Mouse (Mus musculus) hindbrain, embryonic 13.5 days (tissue): Measurements from ENCODE around the gene C5ar2. TPM values are rescaled to one million over a fixed set of nuclear protein-coding genes. Genes with fewer than 3 reads are reported as not detected.
"Not testable (repeated sequence)": the region's sequence is repeated elsewhere in the genome, so short reads cannot be mapped to it uniquely, and the experiment has no call there.

ENCODE experiments used
- ATAC-seq: fragments of 200-750 bp; cut with Nextera tagmentation; 2 replicates; pipeline ENCODE4 v1.8.0; 2017; ENCODE audit warnings: moderate TSS enrichment; ENCODE audit not compliant: low FRiP score
- H3K27ac ChIP-seq: fragments of 300-500 bp; sonication (generic); 2 replicates; pipeline ENCODE4 v1.5.1; 2015; ENCODE audit warnings: inconsistent platforms, mild to moderate bottlenecking, moderate library complexity
- H3K27me3 ChIP-seq: fragments of 300-500 bp; sonication (generic); 2 replicates; pipeline ENCODE4 v1.6.1; 2015; ENCODE audit warnings: mild to moderate bottlenecking, inconsistent platforms
- H3K36me3 ChIP-seq: fragments of 300-500 bp; sonication (generic); 2 replicates; pipeline ENCODE4 v1.6.1; 2015; ENCODE audit warnings: mild to moderate bottlenecking, inconsistent platforms
- H3K4me1 ChIP-seq: fragments of 300-500 bp; sonication (generic); replicated peaks from 2 replicates; pipeline ENCODE4 v1.6.1; 2015; ENCODE audit warnings: inconsistent platforms
- H3K4me2 ChIP-seq: fragments of 300-500 bp; sonication (generic); 2 replicates; pipeline ENCODE4 v1.6.1; 2015; ENCODE audit warnings: inconsistent platforms, mild to moderate bottlenecking, moderate library complexity
- H3K4me3 ChIP-seq: fragments of 300-500 bp; sonication (generic); 2 replicates; pipeline ENCODE4 v1.5.1; 2015; ENCODE audit warnings: mild to moderate bottlenecking, inconsistent platforms
- H3K9ac ChIP-seq: fragments of 300-500 bp; sonication (generic); 2 replicates; pipeline ENCODE4 v1.6.1; 2015; ENCODE audit warnings: mild to moderate bottlenecking, inconsistent platforms
- H3K9me3 ChIP-seq: fragments of 300-500 bp; sonication (generic); 2 replicates; pipeline ENCODE4 v1.6.1; 2016; ENCODE audit warnings: inconsistent platforms
- WGBS: fragments of 180-500 bp; shearing (Covaris S2); methylation state at CpG from one replicate; pipeline ENCODE4 v1.1.7; 2015; 5-methylcytosine and 5-hydroxymethylcytosine counted together
- polyA plus RNA-seq: library from polyadenylated mRNA; unstranded; fragments of >200 nt; fragmentation: Nextera tagmentation; extraction: Ambion mirVana; gene quantifications from 2 replicates; pipeline ENCODE4 v1.2.1, GENCODE M21; 2015

The C5ar2 gene
- polyA plus RNA-seq, 1 experiment from 2014 or later = 0.14 TPM

DNA sequence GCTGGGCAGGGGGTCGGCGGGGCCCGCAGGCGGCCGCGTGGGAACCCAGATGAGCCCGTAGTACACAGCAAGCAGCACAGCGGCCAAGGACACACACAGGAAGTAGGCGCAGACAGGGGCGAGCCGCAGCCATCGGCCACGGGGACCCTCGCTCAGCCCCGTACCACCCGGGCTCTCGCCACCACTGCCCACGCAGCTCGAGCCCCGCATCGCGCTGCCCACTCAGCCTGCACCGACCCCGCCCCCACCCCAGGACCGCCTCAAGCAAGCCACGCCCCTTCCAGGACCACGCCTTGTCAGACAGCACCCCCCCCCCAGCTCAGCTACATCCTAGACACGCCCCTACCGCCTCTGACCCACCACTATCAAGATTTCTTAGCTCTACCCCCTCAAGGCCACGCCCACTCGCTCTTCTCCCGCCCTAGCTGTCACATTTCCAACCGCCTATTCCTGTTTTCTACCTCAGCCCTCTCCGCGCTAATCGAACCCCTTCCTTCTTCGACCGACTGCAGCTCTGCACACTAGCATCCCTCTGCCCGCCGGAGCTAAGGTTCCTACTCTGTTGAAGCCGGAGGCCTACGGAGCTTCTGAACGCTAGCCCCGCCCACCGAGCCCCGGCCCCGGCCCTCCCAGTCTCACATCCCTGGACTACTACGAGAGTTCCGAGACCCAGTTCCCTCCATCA, 29.3 kb upstream of the C5ar2 start, which contains the start of gene Inafm1:
TSS of gene Inafm1 (minus strand) at position 537 of the 685 bp plus-strand sequence.
- peaks cover 16% of the 10 kb centered on the region; the same call in 1 of the 2 replicates for H3K27me3 ChIP-seq
- peak within 1 kb of the TSS; percentile 96 for H3K27ac ChIP-seq
- H3K4me2 ChIP-seq = peak within 1 kb of the TSS; percentile 84
- peaks cover 39% of the 10 kb centered on the region for H3K4me1 ChIP-seq
- under 1% methylated on average over 31 of the region's 49 CpGs for WGBS
- peak within 1 kb of the TSS; percentile 90 for H3K9ac ChIP-seq
- no peaks in the 10 kb centered on the region for H3K9me3 ChIP-seq
- peaks cover 34% of the 10 kb centered on the region for H3K36me3 ChIP-seq
- H3K4me3 ChIP-seq = peak within 1 kb of the TSS; percentile 81
- ATAC-seq = peak; percentile 88

DNA sequence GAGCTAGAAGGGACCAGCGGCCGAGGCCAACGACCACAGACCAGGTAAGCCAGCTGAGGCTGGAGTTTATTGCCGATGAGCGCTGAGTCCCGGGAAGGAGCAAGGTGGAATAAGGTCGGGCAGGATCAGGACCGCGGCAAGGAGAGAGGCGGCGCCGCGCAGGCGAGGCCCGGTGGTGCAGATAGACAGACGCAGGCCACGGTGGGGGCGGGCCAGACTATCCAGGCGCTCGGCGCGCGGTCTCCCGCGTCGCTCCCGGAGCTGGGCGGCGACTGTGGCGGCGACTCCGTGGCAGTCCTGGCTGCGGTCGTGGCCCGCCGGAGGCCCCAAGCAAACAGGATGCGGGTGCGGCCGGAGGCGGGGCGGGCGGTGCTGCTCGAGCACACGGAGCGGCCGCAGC, 28.7 kb upstream of the C5ar2 start:
- 0% methylated on average over 38 of the region's 46 CpGs for WGBS
- Histone ChIP-seq H3K9ac (peak overlapping the region; percentile 90), H3K4me2 (peak overlapping the region; percentile 84), H3K36me3 (peaks cover 29% of the 10 kb centered on the region), H3K27ac (peak overlapping the region; percentile 96), H3K4me3 (peak overlapping the region; percentile 81), H3K27me3 (peaks cover 16% of the 10 kb centered on the region; the same call in 1 of the 2 replicates), H3K4me1 (peaks cover 39% of the 10 kb centered on the region), H3K9me3 (no peaks in the 10 kb centered on the region)
- ATAC-seq = peak; percentile 74

DNA sequence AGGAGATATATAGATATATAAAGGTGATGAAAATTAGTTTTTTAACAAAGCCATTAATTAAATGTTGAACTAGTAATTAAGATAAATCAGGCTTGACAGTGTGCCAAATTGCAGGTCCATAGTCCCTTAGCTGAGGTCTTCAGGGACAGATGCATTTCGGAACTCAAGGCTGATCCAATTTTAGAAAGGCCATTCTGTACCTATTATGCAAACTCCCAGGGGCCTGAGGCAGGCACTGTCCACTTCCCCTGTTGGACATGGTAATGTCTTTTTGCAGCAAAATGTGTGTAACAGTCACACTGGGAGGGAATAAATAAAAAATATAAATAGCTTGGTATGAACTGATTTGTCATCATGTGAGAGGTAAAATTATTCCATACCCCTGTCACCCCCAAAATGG, 27.2 kb upstream of the C5ar2 start:
- 49% methylated on average over 1 of the region's 1 CpGs for WGBS
- Histone ChIP-seq H3K4me2 (peak overlapping the region; percentile 84), H3K27me3 (peaks cover 12% of the 10 kb centered on the region; the same call in 1 of the 2 replicates), H3K9ac (peak overlapping the region; percentile 90; the same call in 1 of the 2 replicates), H3K4me3 (no peak overlapping the region; the same call in 1 of the 2 replicates), H3K36me3 (peaks cover 14% of the 10 kb centered on the region), H3K4me1 (peaks cover 39% of the 10 kb centered on the region), H3K9me3 (no peaks in the 10 kb centered on the region), H3K27ac (no peak overlapping the region)
- ATAC-seq = no peak

DNA sequence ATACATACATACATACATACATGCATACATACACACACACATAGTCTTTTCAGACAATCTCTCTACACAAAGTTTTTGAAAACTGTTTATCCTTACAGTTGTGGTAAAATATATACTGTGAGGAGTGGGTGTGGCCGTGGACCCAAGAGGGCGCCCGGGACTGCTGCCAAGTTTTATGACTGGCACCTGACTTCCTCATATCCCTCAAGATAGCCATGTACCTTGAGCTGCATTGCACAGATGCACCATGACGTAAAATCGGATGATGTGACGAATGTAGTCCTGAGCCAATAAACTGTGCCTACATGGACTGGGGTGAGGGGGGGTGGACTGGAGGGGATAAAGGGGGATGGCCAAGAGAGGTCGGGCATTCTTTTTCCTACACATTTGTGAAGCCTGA, 22.6 kb upstream of the C5ar2 start:
- not testable (repeated sequence) for H3K36me3 ChIP-seq, H3K9me3 ChIP-seq, H3K27me3 ChIP-seq, H3K4me2 ChIP-seq, H3K27ac ChIP-seq, H3K4me3 ChIP-seq, H3K9ac ChIP-seq, ATAC-seq
- H3K4me1 ChIP-seq = peaks cover 17% of the 10 kb centered on the region
- 86% methylated on average over 7 of the region's 7 CpGs for WGBS

DNA sequence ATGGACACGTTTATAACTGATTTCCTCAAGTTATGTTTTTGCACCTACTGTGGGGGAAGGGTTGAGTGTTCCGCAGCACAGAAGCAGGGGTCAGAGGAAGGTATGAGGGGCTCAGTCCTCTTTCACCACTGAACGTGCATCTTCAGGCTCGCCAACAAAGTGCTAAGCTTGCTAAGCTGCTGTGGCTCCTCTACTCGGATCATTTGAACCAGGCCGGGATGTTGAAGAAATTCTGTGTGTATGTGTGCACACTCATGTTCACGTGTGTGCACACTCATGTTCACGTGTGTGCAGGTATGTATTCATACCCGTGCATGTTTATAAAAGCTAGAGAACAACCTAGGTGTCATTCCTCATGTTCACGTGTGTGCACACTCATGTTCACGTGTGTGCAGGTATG, 21.9 kb upstream of the C5ar2 start:
- Histone ChIP-seq H3K9me3 (no peaks in the 10 kb centered on the region), H3K27ac (no peak overlapping the region), H3K27me3 (no peaks in the 10 kb centered on the region; the same call in 1 of the 2 replicates), H3K4me2 (no peak overlapping the region), H3K4me3 (no peak overlapping the region), H3K9ac (no peak overlapping the region), H3K4me1 (peaks cover 9% of the 10 kb centered on the region), H3K36me3 (no peaks in the 10 kb centered on the region; the same call in 1 of the 2 replicates)
- no peak for ATAC-seq
- 89% methylated on average over 11 of the region's 11 CpGs for WGBS

DNA sequence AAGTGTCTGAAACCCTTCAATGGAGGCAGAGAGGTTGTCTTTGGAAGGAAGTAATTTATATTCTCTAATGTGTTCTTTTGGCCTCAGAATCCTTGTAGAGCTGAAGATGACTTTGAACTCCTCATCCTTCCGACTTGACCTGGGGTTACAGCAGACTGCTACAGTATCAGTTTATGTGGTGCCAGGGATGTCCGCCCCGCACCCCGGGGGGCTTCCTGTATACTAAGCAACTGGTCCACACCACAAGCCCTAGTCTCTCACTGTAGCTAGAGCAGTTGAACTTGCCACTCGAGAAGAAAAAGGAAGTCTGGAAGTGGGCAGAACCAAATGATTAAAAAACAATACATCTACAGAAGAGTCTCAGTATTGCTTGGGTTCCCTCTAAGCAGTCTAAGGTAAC, 19.9 kb upstream of the C5ar2 start:
- peaks cover under 1% of the 10 kb centered on the region; the same call in 1 of the 2 replicates for H3K27me3 ChIP-seq
- H3K4me2 ChIP-seq = no peak overlapping the region
- no peak overlapping the region for H3K4me3 ChIP-seq
- no peaks in the 10 kb centered on the region for H3K9me3 ChIP-seq
- WGBS = 89% methylated on average over 5 of the region's 5 CpGs
- no peaks in the 10 kb centered on the region; the same call in 1 of the 2 replicates for H3K36me3 ChIP-seq
- no peak overlapping the region for H3K27ac ChIP-seq
- no peak overlapping the region for H3K9ac ChIP-seq
- no peak for ATAC-seq
- H3K4me1 ChIP-seq = no peaks in the 10 kb centered on the region

DNA sequence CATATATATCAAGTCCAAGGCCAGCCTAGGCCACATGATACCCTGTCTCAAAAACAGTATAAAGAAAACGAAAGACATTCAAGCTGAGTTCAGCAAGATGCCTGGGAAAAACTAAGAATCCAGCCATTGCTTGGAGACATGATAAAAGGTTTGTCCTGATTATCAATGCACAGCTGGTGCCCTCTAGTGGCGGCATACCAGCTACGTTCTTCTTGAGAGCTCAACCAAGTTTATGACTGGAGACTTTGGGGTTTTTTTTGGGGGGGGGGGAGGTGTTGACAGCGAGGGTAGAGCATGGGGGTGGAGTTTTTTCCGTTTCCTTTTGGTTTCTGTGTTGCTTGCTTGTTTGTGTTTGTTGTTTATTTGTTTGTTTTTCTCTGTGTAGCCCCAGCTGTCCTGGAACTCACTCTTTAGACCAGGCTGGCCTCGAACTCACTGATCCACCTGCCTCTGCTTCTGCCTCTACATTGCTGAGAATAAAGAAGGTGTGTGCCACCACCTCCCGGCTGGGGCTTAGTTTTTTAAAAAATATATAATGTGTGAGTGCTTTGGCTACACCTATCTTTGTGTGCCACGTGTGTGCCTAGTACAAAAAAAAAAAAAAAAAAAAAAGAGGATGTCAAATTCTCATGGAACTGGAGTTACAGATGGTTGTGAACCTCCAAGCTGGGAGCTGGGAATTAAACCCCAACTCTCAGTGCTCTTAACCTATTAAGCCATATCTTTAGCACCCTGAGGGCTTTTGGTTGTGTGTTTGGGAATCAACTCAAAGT, 19.2 kb upstream of the C5ar2 start:
- H3K36me3 ChIP-seq = no peaks in the 10 kb centered on the region; the same call in 1 of the 2 replicates
- H3K9me3 ChIP-seq = no peaks in the 10 kb centered on the region
- peaks cover 5% of the 10 kb centered on the region; the same call in 1 of the 2 replicates for H3K27me3 ChIP-seq
- no peak overlapping the region for H3K4me3 ChIP-seq
- no peak overlapping the region for H3K4me2 ChIP-seq
- H3K27ac ChIP-seq = no peak overlapping the region
- no peak for ATAC-seq
- no peaks in the 10 kb centered on the region for H3K4me1 ChIP-seq
- WGBS = 31% methylated on average over 8 of the region's 8 CpGs
- H3K9ac ChIP-seq = no peak overlapping the region

DNA sequence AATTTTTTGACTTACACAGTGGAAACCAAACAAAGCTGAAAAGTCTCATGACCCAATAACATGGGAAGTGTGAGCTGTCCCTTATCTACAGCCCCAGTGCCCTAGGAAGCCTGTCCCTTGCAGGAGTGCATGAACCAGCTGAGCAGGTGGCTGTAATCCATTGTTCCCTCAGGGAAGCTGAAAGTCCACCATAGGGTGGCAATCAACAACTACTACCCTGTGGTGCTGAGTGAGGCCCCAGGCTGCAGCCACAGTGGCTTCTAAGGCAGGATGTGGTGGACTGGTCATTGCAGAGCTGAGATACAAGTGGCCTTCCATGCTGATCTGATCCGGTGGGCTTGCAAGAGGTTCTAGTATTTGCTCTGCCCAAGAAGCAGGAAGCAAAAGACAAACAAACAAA, 17.1 kb upstream of the C5ar2 start:
- no peak for ATAC-seq
- 67% methylated on average over 1 of the region's 1 CpGs for WGBS
- no peak overlapping the region for H3K4me2 ChIP-seq
- H3K27ac ChIP-seq = no peak overlapping the region
- H3K27me3 ChIP-seq = peaks cover 5% of the 10 kb centered on the region; the same call in 1 of the 2 replicates
- no peaks in the 10 kb centered on the region for H3K4me1 ChIP-seq
- H3K4me3 ChIP-seq = no peak overlapping the region
- no peaks in the 10 kb centered on the region for H3K9me3 ChIP-seq
- no peaks in the 10 kb centered on the region; the same call in 1 of the 2 replicates for H3K36me3 ChIP-seq
- no peak overlapping the region for H3K9ac ChIP-seq

DNA sequence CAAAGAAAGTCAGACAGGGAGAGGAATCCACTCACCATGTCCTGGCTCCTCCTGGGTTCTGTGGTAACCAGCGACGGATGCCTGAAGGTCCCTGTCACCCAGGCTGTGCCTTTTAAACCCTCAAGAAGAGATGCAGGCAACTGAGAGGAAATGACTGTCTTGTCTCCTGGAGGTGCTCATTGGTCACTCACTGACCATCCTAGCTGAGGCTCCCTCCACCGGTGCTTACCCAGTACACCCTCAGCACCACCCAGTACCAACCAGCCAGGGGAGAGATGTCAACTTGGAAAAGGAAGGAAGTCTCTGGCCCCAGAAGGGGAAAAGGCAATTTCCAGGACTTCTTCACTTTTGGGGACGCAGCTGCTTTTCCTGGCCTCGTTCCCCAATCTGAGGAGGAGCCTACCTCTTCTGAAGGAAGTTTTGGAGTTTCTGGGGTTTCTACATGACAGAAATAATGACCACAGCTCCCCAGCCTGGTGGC, 15.2 kb upstream of the C5ar2 start, which contains the start of gene C5ar1:
TSS of gene C5ar1 (minus strand) at position 431 of the 481 bp plus-strand sequence.
- 88% methylated on average over 5 of the region's 5 CpGs for WGBS
- Histone ChIP-seq H3K4me3 (no peak within 1 kb of the TSS), H3K9me3 (no peaks in the 10 kb centered on the region), H3K27ac (no peak within 1 kb of the TSS), H3K9ac (no peak within 1 kb of the TSS), H3K4me1 (no peaks in the 10 kb centered on the region), H3K27me3 (peaks cover 5% of the 10 kb centered on the region; the same call in 1 of the 2 replicates), H3K36me3 (no peaks in the 10 kb centered on the region), H3K4me2 (no peak within 1 kb of the TSS)
- no peak for ATAC-seq

DNA sequence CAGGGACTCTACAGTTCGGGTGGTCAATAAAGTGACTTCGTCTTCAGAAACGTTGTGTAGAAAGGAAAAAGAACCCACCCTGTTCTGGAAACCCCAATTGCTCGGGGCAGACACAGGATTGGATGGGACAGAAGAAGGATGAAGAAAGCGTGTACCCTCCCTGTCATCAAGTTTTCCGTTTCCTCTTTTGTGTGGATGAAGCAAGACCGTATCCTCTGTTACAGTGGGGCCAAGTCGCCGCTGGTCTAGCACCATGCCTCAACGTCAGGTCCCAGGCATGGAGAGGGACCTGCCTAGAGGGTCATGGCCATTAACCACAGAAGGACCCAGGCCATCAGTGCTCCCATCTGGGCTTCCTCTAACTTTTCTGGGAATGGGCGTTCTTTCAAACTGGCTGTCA, 13.9 kb upstream of the C5ar2 start:
- H3K27ac ChIP-seq = no peak overlapping the region
- no peak overlapping the region for H3K4me3 ChIP-seq
- no peaks in the 10 kb centered on the region for H3K9me3 ChIP-seq
- no peak overlapping the region for H3K9ac ChIP-seq
- no peaks in the 10 kb centered on the region for H3K4me1 ChIP-seq
- ATAC-seq = no peak
- H3K4me2 ChIP-seq = no peak overlapping the region
- 86% methylated on average over 11 of the region's 11 CpGs for WGBS
- H3K36me3 ChIP-seq = no peaks in the 10 kb centered on the region
- H3K27me3 ChIP-seq = peaks cover 5% of the 10 kb centered on the region; the same call in 1 of the 2 replicates

DNA sequence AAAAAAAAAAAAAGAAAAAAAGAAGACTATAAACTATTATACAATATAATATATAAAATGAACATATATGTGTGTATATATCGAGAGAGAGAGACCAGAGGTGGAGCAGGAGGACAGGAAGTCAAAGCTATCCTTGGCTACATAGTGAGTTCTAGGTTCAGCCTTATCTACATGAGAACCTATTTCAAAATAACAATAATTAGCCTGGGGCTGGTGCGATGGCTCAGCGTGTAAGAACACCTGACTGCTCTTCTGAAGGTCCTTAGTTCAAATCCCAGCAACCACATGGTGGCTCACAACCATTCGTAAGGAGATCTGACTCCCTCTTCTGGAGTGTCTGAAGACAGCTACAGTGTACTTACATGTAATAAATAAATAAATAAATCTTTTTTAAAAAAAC, 12.0 kb upstream of the C5ar2 start:
- 84% methylated on average over 4 of the region's 4 CpGs for WGBS
- not testable (repeated sequence) for H3K9ac ChIP-seq, ATAC-seq, H3K9me3 ChIP-seq, H3K4me2 ChIP-seq, H3K4me1 ChIP-seq, H3K4me3 ChIP-seq, H3K27ac ChIP-seq, H3K27me3 ChIP-seq, H3K36me3 ChIP-seq

DNA sequence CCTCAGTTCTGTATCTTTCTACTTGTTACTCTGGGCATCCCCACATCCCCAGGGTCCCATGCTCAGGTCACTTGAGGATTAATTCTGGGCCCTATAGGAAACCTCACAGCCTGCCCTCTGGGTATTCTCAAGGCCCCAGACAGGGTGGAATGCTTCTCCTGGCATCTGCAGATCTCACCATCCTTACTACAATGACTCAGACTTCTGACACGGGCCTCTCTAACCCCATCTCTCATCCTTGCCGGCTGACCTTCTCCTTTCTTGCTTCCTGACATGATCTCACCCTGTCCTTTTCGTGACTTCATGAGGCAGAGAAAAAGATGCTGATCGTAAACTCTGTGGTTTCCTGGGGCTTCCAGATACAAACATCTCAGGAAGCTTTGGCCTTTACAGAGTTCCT, 10.2 kb upstream of the C5ar2 start:
- no peak for ATAC-seq
- WGBS = 63% methylated on average over 4 of the region's 4 CpGs
- no peak overlapping the region for H3K9ac ChIP-seq
- no peak overlapping the region for H3K4me2 ChIP-seq
- H3K36me3 ChIP-seq = no peaks in the 10 kb centered on the region
- H3K27me3 ChIP-seq = peaks cover 5% of the 10 kb centered on the region; the same call in 1 of the 2 replicates
- no peaks in the 10 kb centered on the region for H3K9me3 ChIP-seq
- no peak overlapping the region for H3K4me3 ChIP-seq
- H3K4me1 ChIP-seq = no peaks in the 10 kb centered on the region
- no peak overlapping the region for H3K27ac ChIP-seq
